Mouse (Mus musculus) effector memory CD4-positive, alpha-beta T cell, adult 7 months (primary cell): ENCODE measurements around the gene Xxylt1. TPM values are rescaled to one million over a fixed set of nuclear protein-coding genes. Genes with fewer than 3 reads are reported as not detected.

Source experiments
- polyA plus RNA-seq: library from polyadenylated mRNA; unstranded; fragments of 100-300 nt; shearing (Covaris generic); gene quantifications from one replicate; pipeline ENCODE4 v1.2.1, GENCODE M21; 2017

The Xxylt1 gene
- polyA plus RNA-seq: 27.9 TPM

DNA sequence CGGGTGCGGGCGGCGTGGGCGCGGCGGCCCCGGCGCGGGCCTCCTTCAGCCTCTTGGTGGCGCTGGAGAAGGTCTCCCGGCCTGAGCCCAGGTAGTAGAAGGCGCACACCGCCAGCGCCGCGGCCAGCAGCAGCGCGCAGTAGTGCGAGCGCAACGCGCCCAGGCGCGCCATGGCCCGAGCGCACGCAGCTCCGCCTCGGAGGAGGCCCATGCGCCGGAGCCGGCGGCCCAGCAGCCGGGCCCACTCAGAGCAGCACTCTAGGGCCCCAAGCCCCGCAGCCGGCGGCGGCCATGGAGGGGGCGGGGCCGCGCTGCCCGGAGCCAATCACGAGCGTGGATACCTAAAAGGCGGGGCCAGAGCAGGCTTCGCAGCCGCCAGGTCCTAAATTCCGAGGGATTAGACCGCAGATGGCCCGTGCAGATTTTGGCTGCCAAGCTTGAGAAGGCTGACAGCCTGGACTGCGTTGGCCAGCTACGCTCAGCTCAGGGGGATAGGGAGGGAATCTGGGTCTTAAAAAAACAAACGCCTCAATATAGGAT, at the start of gene Xxylt1:
Gene Xxylt1, minus strand, starts transcription at position 308 of the 540 bp plus-strand sequence.

Other genes starting within 250 kb of the Xxylt1 start
- gene Acap2, start 119.8 kb upstream of the Xxylt1 start, polyA plus RNA-seq: 38.4 TPM
- gene Ppp1r2, start 193.8 kb upstream of the Xxylt1 start, polyA plus RNA-seq: 66.9 TPM
- not detected for gene Apod, start 233.4 kb upstream of the Xxylt1 start, polyA plus RNA-seq